ENCODE assay signal across 15 mouse cellular contexts in the genomic region with DNA sequence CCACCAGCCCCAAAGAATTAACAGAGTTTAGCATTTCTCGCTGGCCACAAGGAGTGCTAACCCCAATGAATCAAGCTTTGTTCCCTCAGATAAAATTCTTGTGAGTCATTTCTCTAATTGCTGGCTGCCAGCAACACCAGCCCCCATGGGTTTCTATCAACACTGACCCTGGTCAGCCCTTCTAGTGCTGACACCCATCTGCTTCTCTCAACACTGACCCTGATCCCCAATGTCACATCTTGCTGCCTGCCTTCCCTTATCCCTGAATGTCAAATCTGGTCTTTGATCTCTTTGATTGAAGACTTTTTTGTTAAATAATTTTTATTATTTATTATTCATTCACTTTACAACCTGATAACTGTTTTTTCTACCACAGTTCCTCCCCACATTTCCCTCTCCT.
"Had no signal": no experiment of that assay in that cellular context is flagged by ENCODE, and none has a peak within 500 bp of the region (broad histone marks: within the 10 kb centered on the region; RNA-seq: fewer than 3 reads in every experiment).

No protein-coding gene starts in this region.

- H3K27ac ChIP-seq: limb, embryonic 10.5 days; limb, embryonic 13.5 days; liver, embryonic 12.5 days; liver, embryonic 15.5 days; lung, embryonic 15.5 days had no signal

- H3K4me3 ChIP-seq: limb, embryonic 10.5 days; limb, embryonic 13.5 days; liver, embryonic 12.5 days; liver, embryonic 15.5 days; lung, embryonic 15.5 days had no signal

- DNase-seq: kidney, adult 2 months; kidney, postnatal 10 days; kidney, postnatal 4 days; liver; lung, adult 18-20 months; lung, postnatal 10 days; lung, postnatal 36 days; midbrain, embryonic 14.5 days; thymus, postnatal 25 days had no signal

- H3K9ac ChIP-seq: limb, embryonic 13.5 days; liver, embryonic 12.5 days; liver, embryonic 15.5 days; lung, embryonic 15.5 days had no signal

- H3K4me2 ChIP-seq: limb, embryonic 13.5 days; liver, embryonic 12.5 days; liver, embryonic 15.5 days; lung, embryonic 15.5 days; midbrain, embryonic 11.5 days had no signal

- ATAC-seq: liver, embryonic 12.5 days had no signal

- H3K9me3 ChIP-seq: limb, embryonic 10.5 days; limb, embryonic 13.5 days; liver, embryonic 12.5 days; liver, embryonic 15.5 days; lung, embryonic 15.5 days had no signal

- H3K36me3 ChIP-seq: limb, embryonic 10.5 days; limb, embryonic 13.5 days; liver, embryonic 12.5 days; liver, embryonic 15.5 days; lung, embryonic 15.5 days had no signal

- H3K27me3 ChIP-seq: limb, embryonic 13.5 days; liver, embryonic 12.5 days; liver, embryonic 15.5 days; lung, embryonic 15.5 days had no signal

- H3K4me1 ChIP-seq: limb, embryonic 10.5 days; limb, embryonic 13.5 days; liver, embryonic 12.5 days; liver, embryonic 15.5 days; lung, embryonic 15.5 days had no signal
